Mouse (Mus musculus): ENCODE results near the gene Slc35f2. TPM values are rescaled to one million over a fixed set of nuclear protein-coding genes. Genes with fewer than 3 reads are reported as not detected.
A peak's percentile ranks its signal among the peaks of the same experiment; 100 is the strongest.

The Slc35f2 gene
- total RNA-seq (2017) = 10.6 and 12.5 TPM in 2 replicates

DNA sequence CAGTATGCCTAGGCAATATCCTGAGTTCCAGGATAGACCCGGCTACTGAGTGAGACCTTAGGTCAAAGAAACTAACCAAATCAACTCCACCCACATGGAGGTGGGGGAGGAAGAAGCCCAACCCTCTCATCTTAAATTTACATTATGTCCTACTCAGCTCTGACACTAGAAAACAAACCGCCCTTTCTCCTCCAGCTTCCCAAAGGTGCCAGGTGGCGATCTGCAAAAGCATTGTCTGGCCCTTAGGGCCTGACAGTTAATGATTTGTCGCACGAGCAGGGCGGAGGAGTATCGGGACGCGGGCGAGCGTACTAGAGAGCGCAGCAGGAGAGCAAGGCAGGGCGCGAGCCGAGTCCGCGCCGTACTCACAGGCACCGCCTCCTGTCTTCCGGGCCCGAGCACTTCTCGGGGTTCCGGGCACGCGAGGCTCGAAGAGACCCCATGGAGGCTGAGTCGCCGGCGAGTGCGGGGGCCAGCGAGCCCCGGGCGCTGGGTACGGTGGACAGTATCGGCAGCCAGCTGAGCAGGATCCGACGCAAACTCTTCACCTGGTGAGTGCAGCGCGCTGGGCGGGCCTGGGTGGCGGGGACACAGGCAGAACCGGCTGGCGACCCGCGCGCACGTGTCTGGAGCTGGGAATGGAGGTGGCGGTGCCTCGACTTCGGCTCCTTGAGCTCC is at the start of gene Slc35f2:
TSS of gene Slc35f2 (plus strand) at position 195 of the 678 bp plus-strand sequence.
- peak; percentile 87 for ATAC-seq (replicated peaks; ENCODE audit: low read depth, poor library complexity, severe bottlenecking)

DNA sequence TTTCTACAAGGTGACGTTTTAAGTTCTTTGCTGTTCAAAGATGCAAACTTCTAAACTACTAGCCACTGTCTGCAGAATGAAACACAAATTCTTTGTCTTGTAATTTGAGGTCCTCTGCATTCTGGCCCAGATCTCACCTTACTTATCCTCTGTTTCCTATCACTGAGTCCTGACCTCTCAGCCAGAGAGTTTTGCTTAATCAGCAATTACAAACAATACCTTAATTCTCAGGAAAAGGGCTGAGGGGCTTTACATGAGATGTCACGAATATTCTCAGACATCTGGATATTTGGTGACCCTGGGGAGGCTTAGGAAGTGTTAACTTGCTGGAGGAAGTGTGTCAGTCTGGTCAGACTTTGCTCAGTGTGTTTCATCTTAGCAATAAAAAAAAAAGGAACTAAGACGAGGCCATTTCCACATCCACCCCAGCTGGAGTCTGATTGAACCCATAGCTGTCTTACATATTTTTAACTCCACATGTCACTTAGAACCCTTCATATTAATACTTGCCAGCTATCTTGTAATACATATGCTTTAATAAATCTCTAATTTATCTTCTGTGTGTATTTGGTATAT is 30.4 kb upstream of the Slc35f2 start:
- ATAC-seq (replicated peaks; ENCODE audit: low read depth, poor library complexity, severe bottlenecking) = peak; percentile 73

DNA sequence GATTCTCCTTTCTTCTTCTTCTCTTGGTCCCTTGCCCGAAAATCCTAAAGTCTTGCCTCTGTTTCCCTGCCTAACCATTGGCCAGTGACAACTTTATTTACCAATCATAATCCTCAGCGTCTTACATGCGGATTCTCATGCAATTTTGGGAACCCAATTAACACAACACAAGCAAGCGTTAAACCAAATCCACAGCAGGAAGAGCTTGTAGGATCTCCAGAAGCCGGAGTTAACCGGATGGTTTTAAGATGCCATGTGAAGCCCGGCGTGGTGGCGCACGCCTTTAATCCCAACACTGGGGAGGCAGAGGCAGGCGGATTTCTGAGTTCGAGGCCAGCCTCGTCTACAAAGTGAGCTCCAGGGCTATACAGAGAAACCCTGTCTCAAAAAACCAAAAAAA is 20.9 kb upstream of the Slc35f2 start:
- no peak for ATAC-seq (replicated peaks; ENCODE audit: low read depth, poor library complexity, severe bottlenecking)

DNA sequence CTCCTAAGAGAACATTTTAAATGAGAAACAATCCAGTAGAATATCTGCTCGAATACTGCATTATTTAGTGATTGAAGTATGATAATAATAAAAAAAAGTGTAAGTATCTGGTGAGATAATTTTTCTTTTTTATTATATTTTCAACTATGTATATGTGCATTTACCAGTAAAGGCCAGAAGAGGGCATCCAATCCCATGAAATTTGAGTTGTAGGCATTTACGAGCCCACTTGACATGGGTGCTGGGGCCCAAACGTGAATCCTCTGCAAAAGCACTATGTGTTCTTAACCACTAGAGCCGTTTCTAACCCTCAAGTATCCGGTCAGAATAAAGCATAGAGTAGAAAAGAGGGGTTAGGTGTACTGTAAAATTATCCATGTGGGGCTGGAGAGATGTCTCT is 20.4 kb upstream of the Slc35f2 start:
- ATAC-seq (replicated peaks; ENCODE audit: low read depth, poor library complexity, severe bottlenecking) = no peak

DNA sequence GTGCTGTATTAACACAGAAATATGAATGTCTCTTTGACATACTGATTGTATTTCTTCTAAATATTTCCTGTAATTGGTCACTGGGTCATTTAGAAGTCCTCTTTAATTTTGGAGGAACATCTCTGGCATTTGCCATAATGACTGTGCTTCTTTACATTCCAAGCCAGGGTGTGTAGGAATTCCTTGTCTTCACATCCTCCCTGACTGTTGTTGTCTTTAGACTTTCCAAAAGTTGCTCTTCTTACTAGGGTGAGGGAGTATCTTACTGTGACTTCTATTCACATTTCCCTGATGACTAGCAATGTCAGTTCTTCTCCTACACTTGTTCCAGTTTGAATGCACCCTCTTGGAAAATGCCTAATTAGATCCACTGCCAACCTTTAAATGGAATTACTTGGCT is 16.5 kb upstream of the Slc35f2 start:
- ATAC-seq (replicated peaks; ENCODE audit: low read depth, poor library complexity, severe bottlenecking) = no peak

DNA sequence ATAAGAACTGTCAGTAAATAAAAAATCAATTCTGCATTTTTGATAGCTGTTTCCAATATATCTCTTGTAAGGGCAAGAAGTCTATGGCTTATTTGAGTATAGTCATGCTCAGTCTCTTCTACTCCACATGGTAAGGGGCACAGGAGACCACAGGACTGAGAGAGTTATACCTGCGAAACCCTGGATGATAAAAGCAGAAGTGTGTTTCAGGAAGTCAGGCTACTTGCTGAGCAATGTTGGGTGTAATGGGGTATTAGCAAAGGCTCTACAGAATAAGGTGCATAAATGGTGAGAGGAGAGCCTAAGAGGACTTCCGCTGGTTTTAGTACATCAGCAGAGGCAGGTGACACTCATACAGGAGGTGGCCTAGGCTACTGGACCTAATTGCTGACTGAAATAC is 13.2 kb upstream of the Slc35f2 start:
- ATAC-seq (replicated peaks; ENCODE audit: low read depth, poor library complexity, severe bottlenecking) = peak; percentile 77

- peak; percentile 96 for ATAC-seq (replicated peaks; ENCODE audit: low read depth, poor library complexity, severe bottlenecking)
These were observed 6.6 kb upstream of the Slc35f2 start for GRCm38 (mm10) chr9:53764697-53765096.

DNA sequence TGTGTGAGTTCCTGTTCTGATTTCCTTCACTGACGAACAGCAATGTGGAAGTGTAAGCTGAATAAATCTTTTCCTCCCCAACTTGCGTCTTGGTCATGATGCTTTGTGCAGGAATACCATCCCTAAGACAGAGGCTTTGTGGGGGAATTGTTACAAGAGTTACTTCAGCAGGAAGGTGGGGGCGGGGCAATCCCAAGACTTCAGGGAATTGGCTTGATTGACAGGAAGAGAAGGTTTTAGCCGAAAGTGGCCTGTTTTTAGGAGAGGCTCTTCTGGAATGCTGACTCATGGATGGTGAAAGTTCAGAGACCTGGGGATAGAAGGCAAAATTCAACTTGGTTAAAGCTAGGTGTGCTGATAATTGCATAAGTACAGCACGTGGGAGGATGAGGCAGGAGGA is 2.9 kb upstream of the Slc35f2 start:
- ATAC-seq (replicated peaks; ENCODE audit: low read depth, poor library complexity, severe bottlenecking) = no peak

DNA sequence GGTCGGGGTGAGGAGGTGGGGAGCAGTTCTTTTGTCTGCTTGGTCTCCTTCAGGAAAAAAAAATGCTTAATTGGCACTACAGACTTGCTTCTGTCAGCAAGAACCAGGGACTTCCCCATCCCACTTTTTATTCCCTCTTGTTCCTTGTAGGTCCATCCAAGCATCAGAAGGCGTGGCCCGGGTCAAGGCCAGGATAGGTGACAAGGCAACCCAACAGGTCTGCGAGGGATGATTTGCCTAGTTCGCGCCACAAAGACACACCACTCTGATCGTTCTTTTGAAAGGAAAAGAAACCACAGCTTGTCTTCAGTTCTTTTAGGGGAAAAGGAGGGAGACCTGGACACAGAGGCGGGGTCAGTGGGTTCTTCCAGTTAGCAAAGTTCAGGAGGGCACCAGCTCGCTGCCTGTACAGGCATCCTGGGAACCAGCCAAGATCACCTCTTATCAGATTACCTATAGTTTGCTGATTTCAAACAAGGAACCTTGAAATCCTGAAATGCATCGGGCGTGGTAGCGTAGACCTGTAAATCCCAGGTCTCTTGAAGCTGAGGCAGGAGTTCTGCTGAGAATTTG is 481 bp upstream of the Slc35f2 start:
- no peak for ATAC-seq (replicated peaks; ENCODE audit: low read depth, poor library complexity, severe bottlenecking)

GRCm38 (mm10) chr9:53772121-53772561 is 803 bp downstream of the Slc35f2 start:
- ATAC-seq (replicated peaks; ENCODE audit: low read depth, poor library complexity, severe bottlenecking) = 0 out of 2 replicates have a peak, but pooled peaks have one; percentile 6

DNA sequence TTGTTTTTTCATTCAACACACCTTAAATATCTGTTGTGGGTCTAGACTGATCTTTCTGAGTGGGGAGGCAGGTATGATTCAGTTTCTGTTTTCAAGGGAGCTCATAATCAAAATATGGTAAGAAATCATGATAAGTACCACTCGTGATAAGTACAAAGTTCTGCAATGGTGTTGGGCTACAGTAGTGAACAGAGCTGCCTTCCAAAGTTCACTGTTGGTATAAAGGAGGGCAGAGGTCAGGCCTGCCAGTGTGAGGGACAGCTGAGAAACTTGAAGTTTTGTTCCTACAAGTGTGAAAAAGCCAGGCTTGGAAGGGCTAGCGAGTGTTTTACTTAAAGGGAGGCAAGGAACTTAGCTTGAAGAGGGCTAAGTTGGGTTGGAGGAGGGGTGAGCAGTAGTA is 4.2 kb downstream of the Slc35f2 start:
- no peak for ATAC-seq (replicated peaks; ENCODE audit: low read depth, poor library complexity, severe bottlenecking)

DNA sequence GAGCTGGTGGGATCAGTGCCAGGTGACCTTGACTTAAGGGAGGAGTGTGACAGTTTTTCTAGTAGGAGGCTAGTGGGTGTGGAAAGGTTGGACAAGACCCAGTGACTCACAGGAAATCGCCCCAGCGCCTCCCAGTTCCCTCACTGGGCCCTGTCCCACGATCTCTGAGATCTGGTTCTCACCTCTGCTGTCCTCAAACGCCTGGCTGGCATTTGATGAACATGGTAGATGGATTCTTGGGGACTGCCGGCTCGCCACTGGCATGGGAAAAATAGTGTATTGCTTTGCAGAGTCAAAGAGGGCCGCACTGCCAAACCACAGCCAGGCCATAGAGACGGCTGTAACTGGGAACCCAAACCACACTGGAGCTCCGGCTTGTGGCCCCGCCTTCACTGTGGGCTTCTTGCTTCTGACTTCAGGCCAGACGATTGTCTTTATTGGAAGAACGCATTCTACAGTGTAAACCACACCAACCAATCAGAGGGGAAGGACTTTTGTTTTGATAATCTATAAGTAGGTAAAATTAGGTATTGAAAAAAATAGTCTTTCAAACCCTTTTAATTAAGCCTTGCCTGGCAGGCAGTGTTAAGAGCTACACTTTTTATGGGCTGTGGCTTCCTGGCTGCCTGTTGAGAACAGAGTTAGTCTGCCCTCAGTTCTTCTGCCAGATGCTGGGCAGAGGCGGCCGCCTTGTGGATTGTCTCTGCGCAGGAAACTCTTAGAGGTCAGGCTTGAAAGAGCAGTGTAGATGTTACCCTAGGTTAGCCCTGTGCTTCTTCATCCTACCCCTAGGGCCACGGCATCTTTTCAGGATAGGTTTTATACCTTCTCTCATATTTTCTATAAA is 15.4 kb downstream of the Slc35f2 start:
- ATAC-seq (replicated peaks; ENCODE audit: low read depth, poor library complexity, severe bottlenecking) = peak; percentile 98

GRCm38 (mm10) chr9:53793830-53794330 is 22.5 kb downstream of the Slc35f2 start:
- no peak for ATAC-seq (replicated peaks; ENCODE audit: low read depth, poor library complexity, severe bottlenecking)

DNA sequence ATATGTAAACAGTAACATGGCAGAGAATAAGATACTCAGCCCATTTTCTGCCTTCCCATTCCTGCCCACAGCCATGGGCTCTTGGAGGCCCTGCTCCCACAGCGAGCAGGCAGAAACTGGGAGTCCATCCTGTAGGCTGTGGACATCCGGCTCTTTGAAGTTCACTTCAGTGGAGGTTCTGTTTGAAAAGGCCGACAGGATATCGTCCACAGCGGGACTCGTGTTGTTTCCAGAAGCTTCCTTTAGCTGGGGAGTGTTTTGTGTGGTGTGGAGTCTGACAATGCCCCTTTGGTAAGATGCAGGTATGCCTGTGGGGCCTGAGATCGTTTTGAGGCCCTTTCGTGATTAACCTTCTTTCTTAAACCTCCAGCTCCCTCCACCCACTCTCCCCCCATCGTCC is 23.2 kb downstream of the Slc35f2 start:
- no peak for ATAC-seq (replicated peaks; ENCODE audit: low read depth, poor library complexity, severe bottlenecking)

GRCm38 (mm10) chr9:53795351-53795750 is 24.0 kb downstream of the Slc35f2 start:
- ATAC-seq (replicated peaks; ENCODE audit: low read depth, poor library complexity, severe bottlenecking) = no peak

- no peak for ATAC-seq (replicated peaks; ENCODE audit: low read depth, poor library complexity, severe bottlenecking)
These were observed 25.0 kb downstream of the Slc35f2 start for GRCm38 (mm10) chr9:53796386-53796785.

DNA sequence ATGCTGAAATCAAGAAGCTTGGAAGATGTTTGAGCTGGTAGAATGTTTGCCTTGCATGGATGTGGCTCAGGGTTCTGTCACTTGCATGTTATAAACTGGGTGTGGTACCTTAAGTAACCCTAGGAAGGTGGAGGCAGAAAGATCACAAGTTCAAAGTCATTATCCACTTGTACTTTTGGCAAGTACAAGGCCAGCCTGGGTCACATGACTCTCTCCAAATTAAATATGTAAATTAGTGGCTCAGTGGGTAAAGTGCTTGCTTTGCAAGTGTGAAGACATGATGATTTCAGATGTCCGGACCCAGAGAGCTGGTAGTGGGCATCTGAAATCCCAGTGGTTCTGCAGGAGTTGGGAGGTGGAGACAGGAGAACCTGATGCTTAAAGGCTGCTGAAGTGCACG is 25.8 kb downstream of the Slc35f2 start:
- no peak for ATAC-seq (replicated peaks; ENCODE audit: low read depth, poor library complexity, severe bottlenecking)

- no peak for ATAC-seq (replicated peaks; ENCODE audit: low read depth, poor library complexity, severe bottlenecking)
These were observed 31.6 kb downstream of the Slc35f2 start for GRCm38 (mm10) chr9:53802921-53803320.

DNA sequence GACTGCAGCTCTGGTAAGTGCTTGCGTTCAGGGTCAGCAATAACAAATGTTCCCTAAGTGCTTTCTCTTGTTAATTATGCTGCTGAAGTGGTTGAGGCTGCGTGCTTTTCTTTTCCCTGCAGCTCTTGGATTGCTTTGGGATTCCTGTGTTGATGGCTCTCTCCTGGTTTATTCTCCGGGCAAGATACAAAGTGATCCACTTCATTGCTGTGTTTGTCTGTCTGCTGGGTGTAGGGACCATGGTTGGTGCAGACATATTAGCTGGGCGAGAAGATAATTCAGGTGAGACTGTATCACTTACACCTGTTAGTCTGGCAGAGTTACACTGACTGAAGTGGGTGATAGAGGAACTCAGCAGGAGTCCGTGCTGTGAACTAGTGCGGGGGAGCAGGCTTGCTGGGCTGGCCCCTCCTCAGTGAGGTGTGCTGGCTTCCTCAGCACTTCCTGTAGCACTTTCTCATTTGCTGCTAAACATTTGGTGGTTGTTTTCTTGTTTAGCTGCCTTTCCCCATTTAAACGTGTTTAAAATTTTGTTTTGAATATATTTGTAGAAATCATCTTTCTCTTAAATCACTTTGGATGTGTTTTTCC is 35.3 kb downstream of the Slc35f2 start:
- no peak for ATAC-seq (replicated peaks; ENCODE audit: low read depth, poor library complexity, severe bottlenecking)

- ATAC-seq (replicated peaks; ENCODE audit: low read depth, poor library complexity, severe bottlenecking) = no peak
These were observed 42.1 kb downstream of the Slc35f2 start for GRCm38 (mm10) chr9:53813418-53813817.

Data from common myeloid progenitor, adult 5-6 weeks (primary cell).